Mouse (Mus musculus) brain, embryonic 18.5 days (tissue): ENCODE results near the gene Dtx3.

ENCODE experiments used
- DNase-seq: peaks from one replicate; pipeline ENCODE4 v3.0.0-alpha.2; 2012; ENCODE audit warnings: low read depth, low spot score

Dtx3 gene

DNA sequence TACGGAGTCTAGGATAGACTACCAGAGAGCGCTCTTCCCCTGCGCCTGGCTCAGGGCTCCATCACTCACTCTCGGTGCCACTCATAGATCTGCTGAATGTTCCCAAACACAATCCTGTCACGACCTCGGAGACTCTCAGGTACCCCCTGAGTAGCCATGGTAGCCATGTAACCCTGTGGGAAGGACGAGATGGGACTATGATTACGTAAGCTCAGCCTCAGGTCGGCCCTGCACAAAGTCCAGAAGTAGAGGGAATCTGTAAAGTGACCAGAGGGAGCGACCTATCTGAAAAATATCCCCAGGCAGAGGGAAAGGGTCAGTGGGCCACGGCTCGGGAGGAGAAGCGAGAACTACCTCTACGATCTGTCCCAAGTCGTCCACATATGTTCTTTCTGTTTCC, 10.0 kb downstream of the Dtx3 start:
- no peak for DNase-seq

DNA sequence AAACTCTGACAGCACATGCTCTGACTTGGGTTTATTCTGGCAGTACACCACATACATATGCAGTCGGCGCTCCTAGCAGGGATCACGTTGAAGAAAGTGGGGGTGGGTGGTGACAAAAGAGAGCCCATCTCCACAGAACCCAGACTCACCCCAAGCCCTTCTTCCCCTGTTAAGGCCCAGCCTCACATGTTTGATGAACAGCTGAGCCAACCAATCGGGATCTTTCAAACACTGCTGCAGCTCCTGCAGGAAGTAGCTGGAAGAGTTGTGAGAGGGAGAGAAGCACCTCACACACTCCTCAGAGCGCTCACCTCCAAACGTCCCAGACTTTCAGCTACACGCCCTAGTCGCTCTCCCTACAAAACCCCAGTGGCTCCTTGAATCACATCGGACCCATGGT, 10.4 kb downstream of the Dtx3 start:
- no peak for DNase-seq

DNA sequence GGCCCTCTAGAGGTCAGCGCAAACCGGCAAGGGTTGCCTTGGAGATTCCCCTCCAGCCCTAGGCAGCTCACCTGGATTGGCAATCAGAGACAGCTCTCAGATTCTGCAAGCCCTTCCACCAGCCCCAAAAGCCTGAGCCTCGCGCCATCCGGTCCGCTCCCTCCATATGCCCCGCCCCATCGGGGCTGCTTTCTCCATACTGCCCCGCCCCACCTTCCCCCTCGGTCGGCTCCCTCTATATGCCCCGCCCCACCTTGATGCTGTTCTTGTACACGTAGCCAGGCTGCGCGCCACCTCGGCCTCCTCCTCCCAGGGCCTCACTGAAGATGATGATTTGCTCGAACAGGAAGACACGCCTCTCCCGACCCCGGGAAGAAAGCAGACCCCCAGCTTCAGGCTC, 11.8 kb downstream of the Dtx3 start:
- no peak for DNase-seq

DNA sequence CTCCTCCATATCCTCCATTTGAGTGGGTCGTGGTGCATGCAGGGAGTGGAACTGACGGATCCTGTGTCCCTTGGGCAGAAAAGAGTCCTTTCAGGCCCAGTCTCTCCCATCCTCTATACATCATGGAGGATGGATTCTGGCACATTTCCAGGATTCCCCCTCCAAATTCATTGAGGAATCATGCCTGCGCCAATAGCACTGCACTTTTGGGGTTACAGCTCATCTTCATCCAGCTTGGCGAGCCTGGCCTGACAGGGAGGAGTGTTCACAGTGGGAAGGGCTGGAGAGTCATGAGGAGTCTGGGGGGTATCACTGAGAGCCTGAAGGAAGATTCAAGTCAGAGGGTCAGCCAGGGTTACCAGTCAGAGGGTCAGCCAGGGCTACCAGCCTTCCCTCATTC, 12.9 kb downstream of the Dtx3 start:
- DNase-seq: no peak

DNA sequence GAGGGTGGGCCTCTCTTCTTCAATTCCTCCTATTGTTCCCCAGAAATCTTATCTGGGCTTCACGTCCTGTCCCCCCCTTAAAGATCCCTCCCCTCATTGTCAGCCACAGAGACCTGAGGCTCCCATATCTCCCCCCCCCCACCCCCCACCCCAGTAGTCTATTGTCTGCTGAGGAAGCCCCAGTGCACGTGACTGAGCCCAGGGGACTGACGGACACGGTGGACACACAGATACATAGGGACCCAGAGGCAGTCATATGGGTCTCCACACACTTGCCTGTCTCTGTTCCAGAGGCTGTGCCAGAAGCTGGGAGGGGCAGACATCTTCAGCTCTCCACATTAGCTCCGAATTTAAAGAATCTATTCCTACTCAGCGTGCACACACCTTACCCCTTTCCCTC, 14.0 kb downstream of the Dtx3 start:
- no peak for DNase-seq

DNA sequence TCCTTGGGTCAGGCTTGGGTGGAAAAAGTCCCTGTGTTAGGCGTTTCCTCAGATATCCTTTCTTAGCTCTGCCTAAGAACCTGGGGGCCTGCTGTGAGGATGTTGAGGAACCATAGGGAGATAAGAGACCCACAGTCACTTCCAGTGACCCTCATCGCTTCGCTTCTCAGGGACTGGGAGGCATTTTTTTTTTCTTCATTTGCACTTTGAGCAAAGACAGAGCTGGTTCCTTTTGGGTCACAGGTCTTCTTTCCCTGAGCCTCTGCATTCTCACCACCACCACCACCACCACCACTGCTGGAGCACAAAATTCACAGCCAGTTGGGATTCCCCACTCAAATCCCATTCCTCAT, 14.9 kb downstream of the Dtx3 start:
- no peak for DNase-seq

DNA sequence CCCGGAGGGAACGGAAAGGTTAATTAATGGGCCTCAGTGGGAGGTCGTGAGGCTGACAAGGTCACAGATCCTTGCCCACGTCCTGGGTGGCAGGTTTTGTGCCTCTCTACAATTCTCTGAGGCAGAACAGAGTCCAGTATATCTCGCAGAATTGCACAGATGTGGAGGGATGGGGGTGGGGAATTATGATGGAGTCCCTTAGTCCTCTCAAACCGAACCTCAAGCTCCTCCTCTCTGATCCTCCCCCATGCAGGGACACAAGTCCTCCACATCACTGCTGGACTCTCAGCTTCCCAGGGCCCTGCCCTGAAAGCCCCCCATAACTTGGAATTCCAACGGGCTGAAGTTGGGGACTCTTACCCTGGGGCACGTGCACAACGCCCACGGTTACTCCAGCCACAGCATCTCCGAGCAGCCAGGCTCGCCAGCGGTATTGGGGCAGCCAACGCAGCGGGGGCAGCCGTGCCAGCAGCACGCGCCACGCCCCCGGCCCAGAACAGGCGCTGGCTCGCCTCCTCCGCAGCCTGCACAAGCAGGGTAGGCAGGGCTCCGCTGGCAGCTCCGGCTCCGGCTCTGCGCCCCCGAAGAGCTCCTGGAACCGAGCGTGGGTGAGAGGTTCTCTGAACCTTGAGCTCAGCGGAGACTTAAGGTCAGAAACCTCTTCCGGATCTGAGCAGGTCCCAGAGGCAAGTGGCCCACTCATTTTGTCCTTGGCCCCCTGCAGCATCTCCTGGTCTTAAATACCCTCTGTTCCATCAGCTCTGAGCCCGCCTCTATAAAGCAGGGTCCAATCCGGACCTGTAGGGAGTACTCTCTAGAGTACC, 15.4 kb downstream of the Dtx3 start, which contains the start of gene Slc26a10:
Gene Slc26a10, minus strand, starts transcription at position 775 of the 824 bp plus-strand sequence.
- DNase-seq: no peak

DNA sequence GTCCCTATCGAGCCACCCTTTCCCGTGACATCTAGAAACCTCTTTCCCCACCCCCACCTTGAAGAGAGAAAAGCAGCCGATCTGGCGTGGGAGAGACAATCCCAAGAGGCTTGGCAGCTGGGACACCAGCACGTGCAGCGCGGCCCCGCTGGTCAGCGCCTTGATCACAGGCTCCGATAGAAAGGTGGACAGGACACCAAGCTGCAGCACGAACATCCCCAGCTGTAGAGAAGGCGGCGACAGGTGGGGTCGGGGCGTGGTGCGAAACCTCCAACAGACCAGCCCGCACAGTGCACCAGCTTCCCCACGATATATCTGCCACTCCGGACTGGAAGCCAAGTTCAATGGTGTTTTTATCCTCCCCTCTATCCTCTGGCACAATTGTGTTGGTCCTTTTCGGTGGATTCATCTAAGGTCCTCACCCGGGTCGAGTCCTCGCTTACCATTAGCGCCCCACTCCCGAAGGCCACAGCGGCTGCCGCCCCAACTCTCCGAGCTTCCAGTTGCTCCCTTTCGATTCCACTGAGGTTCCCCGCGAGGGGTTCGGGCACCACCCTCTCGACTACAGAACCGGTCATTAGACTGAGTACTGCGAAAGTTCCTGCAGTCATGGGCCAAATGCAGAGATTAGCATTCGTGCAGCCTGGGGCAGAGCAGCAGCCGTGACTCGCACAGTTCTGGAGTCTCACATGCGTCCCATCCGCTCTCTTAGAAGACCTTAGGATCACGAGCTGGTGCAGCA, 17.1 kb downstream of the Dtx3 start:
- no peak for DNase-seq

DNA sequence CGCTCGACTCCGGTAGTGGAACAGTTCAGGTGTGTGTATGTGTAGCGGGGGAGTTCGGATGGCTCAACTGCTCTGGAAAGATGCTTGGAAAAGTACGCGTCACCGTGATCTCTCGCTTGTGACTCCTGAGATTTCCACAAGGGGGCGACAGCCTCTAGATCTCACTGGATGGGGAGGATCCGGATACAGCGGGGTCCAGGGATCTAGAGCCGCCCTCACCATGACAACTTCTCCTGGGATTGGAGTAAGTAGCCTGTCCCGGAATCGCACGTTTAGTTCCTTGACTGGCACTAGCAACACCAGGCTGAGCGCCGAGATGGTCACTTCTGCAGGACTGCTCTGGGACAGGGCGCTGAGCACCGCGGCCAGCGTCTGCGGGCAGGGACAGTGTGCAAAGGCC, 17.8 kb downstream of the Dtx3 start:
- DNase-seq: no peak

DNA sequence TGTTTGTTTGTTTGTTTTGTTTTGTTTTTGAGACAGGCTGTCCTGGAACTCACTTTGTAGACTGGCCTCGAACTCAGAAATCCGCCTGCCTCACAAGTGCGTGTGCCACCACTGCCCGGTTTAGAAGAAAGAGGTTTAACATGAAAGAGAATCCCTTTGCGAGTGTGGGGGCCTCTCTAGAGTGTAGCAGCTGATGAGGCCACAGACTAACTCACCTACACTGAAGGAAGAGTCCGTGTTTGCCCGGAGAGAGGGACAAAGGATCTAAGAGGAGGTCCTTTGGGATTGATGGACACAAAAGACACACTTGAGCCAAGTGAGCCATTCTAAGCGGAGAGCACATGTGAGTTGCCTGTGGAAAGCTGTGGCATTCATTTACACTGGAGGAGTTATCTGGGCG, 18.3 kb downstream of the Dtx3 start:
- no peak for DNase-seq

DNA sequence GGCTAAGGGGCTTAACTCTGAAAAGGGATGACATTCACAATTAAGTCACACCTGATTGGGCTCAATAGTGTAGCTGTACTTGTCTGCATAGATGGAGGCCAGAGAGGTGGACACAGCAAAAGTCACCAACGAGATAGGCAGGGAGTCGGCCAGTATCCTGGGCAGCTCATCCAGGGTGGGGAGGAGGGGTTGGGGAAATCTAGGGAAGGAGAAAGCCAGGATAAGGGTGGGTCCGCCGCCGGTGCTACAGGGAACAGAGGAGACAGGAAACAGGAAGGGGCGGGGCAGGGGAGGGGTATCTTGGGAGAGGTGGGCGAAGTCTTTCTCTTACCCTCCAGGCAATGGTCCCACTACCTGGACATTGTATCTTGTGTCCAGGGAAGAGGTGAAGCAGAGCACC, 18.8 kb downstream of the Dtx3 start:
- DNase-seq: no peak

DNA sequence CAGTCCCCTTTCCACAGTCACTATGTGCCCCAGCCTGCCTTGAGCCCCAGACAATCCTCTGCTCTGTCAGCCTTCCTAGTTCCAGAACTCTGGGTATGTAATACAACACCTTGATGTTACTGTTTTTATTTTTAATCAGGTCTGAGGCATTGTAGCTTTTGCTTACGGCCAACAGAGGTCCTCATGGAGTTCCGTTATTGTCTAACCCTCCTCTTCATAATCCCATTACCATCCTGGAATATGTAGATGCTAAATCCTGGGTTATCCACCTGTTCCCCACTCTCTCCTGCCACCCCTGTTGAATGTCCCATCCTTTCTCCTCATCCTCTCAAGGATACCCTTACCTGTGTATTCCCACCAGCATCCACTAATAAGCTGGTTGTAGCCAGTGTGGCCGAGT, 19.3 kb downstream of the Dtx3 start:
- DNase-seq: no peak

DNA sequence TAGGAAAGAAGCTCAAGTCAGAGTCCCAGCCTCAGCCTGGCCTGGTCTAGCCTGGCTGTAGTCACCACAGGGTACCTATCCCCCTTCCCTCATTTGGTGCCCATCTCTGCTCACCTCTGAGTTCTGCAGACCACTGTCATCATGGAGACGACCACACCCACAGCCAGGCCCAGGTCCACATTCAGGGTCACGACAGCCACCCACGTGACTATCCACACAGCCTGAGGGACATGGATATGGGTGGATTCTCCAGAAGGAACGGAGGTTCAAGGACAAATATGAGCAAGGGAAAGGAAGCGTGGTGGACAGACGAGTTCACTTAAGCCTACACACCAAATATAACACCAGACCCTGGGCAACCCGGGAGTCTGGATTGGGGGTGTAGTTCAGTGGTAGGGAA, 21.4 kb downstream of the Dtx3 start:
- no peak for DNase-seq

DNA sequence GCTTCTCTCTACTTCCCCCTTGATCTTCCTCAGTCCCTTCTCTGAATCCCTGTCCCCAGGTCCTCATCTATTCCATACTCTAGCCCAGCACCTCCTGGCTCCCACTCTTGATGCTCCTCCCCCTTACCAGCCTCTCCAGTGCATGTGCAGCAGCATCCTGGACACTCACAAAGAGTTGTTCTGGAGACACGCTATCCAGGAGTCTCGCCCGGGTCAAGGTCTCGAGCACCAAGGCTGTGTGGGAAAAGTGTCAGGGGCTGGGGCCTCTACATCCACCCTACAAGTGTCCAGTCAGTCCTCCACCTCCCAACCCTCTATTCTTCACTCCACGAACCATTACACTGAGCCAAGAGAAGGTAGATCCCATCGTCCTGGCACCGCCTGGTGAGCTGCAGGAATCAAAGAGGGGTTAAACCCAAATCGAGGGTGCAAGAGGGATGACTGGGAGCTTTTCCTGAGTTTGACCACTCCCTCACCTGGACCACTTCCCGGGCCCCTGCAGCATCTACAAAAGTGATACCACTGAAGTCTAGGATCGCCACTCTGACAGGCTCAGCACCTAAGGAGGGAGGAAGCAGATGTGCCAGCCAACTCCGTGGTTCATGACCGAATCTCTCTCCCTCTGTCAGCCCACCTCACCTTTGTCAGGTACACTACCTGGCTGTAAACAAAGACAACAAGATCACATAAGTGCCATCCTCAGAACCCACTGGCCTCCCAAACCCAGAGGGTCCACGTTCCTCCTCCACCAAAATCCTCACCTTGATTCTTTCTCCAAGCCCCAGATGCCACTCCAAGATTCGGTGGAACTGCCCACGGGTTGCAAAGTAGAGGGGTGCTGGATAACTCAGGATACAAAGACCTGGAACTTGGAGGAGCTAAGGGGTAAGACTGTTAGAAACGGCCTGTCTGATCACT, 22.1 kb downstream of the Dtx3 start:
- DNase-seq: no peak

DNA sequence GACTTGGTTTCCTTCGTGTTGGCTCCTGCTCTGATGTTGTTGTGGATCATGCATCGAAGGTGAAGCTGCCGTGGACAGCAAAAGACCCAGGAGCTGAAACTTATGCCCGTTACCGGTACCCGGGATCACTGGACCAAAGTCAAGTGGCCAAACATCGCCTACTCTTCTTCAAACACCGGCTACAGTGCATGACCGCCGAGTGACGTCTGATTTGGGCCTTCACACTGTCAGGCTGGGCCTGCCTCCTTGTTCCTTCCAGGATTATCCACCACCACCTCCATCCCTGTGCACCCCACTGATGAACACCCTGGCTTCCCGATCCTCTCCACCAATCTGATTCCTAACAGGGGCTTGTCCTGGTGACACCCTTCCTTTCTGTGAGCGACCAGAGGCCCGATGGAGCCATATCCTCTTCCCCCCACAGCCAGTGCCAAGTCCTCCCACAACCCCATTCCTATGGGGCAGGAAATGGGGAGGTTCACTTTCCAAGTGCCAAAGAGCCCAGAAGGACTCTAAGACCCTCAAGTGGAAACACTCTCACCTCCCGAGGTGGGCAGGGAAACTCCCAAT, 23.8 kb downstream of the Dtx3 start:
- no peak for DNase-seq

DNA sequence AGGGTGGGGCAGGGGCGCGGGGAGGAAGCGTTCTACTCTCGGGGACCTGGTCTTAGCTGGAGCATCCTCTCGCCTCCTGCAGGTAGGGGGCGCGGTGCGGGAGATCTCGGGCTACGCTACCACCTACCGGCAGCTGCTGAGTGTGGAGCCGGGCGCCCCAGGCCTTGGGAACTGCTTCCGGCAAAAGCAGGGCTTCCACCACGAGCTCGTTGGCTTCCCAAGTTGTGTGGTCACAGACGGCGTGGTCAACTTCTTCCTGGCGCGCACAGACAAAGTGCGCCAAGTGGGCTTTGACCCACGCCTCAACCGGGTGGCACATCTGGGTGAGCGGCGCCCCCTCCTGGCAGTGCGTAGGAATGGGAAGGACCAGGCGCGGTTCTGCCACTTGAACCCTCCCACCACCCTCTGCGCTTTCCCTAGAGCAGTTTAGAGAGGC, 24.7 kb downstream of the Dtx3 start:
- DNase-seq: no peak

DNA sequence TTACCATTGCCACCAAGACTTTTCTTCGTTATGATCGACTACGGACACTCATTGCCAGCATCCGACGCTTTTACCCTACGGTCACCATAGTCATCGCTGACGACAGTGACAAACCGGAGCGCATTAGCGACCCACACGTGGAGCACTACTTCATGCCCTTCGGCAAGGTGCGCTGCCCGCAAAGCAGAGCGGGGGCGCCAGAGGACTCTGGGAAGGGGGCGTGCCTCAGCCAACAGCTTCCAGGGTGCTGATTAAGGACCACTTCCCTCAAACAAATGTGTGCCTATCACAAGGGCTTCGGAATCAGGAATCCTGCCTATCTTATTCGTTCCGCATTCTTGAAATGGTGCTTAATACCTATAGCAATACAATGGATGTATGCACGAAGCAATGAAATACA, 25.5 kb downstream of the Dtx3 start:
- DNase-seq: no peak

DNA sequence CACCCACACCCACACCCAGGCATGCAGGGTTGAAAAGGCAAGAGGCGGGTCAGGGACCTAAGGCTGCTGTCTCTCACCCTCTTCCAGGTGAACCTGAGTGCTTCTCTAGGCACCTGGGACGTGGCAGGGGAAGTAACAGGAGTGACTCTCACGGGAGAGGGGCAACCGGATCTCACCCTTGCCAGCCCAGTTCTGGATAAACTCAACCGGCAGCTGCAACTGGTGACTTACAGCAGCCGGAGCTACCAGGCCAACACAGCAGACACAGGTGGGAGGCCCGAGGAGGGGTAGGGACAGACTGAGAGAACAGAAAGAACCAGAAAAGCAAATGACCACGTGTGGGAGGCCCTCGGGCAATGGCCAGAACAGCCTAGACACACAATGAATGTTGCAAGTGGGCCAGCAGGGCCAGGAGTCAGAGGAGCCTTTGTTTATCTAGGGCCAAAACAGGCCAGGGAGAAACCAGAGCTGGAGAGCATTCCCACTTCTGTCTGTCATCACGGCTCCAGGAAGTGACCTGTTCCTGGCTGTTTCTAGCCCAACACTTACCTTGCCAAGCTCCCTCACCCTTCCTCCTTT, 27.8 kb downstream of the Dtx3 start:
- DNase-seq: no peak

DNA sequence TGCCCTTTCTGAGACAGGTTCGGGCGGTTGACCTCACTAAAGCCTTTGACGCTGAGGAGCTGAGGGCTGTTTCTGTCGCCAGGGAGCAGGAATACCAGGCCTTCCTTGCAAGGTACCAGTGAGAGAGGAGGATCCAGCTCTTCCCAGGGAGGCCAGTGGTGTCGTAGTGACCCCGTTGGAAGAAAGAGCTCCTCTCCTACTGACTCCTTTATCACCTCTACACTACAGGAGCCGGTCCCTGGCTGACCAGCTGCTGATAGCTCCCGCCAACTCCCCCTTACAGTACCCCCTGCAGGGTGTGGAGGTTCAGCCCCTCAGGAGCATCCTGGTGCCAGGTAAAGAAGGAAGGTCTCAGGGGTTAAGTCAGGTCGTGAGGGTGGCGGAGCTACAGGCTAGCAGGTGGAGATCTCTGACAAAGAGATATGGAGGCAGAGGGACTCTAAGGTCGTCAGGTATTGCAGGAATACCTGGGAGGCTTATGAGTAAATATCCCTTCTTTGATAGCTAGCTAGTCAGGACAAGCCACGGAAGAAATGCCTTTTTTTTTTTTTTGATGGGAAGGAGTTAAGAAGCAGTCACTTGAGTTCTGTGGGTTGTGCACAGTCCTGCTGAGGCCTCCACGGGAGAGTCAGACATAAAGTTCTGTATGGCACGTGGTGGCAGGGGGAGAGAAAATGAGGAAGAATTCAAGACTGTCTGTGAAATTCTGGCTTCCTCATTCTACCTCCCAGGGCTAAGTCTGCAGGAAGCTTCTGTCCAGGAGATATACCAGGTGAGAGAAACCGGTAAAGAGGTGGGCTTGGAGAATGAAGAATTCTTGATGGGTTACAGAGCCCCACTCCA, 28.5 kb downstream of the Dtx3 start:
- DNase-seq: no peak

DNA sequence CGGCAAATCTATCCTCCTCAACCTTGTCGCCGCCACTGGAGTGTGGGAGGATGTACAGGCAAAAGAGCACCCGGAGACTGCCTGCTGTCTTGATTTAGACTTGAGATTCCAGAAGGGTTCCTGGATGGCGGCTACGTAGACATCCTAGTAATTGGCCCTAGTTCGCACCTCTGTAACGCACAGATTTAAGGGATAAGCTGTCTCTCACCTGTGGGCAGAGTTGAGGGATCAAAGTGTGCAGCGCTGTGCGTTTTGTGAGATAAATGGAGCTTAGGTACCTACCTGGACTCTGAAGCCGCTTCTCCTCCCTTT, 29.2 kb downstream of the Dtx3 start:
- DNase-seq: no peak
